Mouse (Mus musculus): ENCODE measurements around the gene Kcnt1. TPM values are rescaled to one million over a fixed set of nuclear protein-coding genes. Genes with fewer than 3 reads are reported as not detected.

Gene Kcnt1
- total and polyA plus RNA-seq, 2 experiments from 2014 or later = 0.27 to 1.0 TPM

DNA sequence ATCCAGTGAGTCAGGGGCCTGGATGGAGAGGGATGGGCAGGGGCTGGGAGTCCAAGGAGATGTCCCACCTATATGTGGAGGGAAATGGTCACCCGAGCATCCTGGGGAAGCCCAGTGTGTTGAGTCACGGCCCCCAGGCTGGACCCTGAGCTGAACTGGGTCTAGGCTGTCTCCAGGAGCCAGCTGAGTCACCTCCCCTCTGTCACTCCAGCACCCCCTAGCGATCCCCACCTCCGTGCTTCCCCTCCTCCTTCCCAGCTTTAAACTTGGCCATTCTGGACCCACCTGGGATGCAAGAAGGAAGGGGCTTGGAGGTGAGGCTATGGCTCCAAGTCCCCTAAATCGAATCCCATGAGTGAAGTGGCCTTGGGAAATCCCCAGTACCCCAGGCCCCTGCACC lies 24.6 kb downstream of the Kcnt1 start:
- DNase-seq (ENCODE audit: low spot score) (no peak), ATAC-seq (ENCODE audit: insufficient read depth, low read depth) (no peak)
- Histone ChIP-seq H3K4me1 (ENCODE audit: control insufficient read depth, insufficient read depth) (no peaks in the 10 kb centered on the region), H3K9ac (replicated peaks; ENCODE audit: low read depth, low read length) (no peak overlapping the region), H3K36me3 (replicated peaks; ENCODE audit: control insufficient read depth, insufficient read depth, low read length) (no peaks in the 10 kb centered on the region), H3K4me2 (ENCODE audit: low read depth, low read length) (no peak overlapping the region), H3K9me3 (replicated peaks; ENCODE audit: control insufficient read depth, low read length) (no peaks in the 10 kb centered on the region), H3K27me3 (ENCODE audit: control insufficient read depth, insufficient read depth, low read length) (no peaks in the 10 kb centered on the region), H3K27ac (ENCODE audit: low read depth) (no peak overlapping the region), H3K4me3 (ENCODE audit: low read depth, low read length) (no peak overlapping the region)
- 65% methylated on average over 5 of the region's 5 CpGs for WGBS
- TF ChIP-seq EP300 (IDR thresholded peaks at IDR 0.05; ENCODE audit: low read depth) (no peak), CTCF (IDR thresholded peaks at IDR 0.05; ENCODE audit: low read depth) (no peak; the same call in 1 of the 2 replicates)

DNA sequence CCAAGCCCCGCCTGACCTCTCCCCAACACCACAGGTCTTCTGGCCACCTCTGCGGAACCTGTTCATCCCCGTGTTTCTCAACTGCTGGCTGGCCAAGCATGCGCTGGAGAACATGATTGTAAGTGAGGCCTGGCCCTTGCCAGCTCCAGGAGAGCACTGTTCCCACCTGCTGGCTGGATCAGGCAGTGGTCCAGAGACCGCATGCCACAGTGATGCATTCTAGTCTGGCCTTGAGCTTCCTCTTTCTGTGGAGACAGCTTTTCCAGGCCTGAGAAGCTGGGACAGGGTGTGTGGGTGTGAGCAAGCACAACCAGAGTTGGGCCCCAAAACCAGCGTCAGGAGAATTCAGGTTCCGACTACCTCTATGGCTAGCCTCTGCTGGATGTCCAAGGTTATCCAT lies 28.9 kb downstream of the Kcnt1 start:
- Histone ChIP-seq H3K9me3 (replicated peaks; ENCODE audit: control insufficient read depth, low read length) (no peaks in the 10 kb centered on the region), H3K9ac (replicated peaks; ENCODE audit: low read depth, low read length) (no peak overlapping the region), H3K4me2 (ENCODE audit: low read depth, low read length) (no peak overlapping the region), H3K36me3 (replicated peaks; ENCODE audit: control insufficient read depth, insufficient read depth, low read length) (no peaks in the 10 kb centered on the region), H3K27ac (ENCODE audit: low read depth) (no peak overlapping the region), H3K4me1 (ENCODE audit: control insufficient read depth, insufficient read depth) (no peaks in the 10 kb centered on the region), H3K27me3 (ENCODE audit: control insufficient read depth, insufficient read depth, low read length) (no peaks in the 10 kb centered on the region), H3K4me3 (ENCODE audit: low read depth, low read length) (no peak overlapping the region)
- DNase-seq (ENCODE audit: low spot score) (no peak), ATAC-seq (ENCODE audit: insufficient read depth, low read depth) (no peak)
- TF ChIP-seq CTCF (IDR thresholded peaks at IDR 0.05; ENCODE audit: low read depth) (no peak), EP300 (IDR thresholded peaks at IDR 0.05; ENCODE audit: low read depth) (no peak)
- WGBS = 71% methylated on average over 7 of the region's 7 CpGs

DNA sequence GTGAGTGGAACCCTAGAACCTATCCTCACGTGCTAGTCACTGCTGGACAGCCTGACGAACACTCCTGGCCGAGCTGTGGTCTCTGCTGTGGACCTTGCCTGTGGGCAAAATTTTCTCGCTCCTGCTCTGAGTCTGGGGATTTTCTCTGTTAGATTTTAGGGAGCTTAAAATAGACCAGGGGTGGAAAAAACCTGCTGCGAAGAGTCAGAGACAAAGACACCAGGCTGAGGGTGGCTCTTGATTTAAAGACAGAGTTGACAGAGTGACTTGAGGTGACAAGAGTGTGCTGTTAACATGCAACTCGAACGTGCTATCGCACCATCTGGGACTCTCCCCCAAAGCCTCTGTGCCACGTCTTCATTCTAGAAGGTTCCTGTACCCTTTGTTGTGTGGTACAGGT lies 35.4 kb downstream of the Kcnt1 start:
- no peak for ATAC-seq (ENCODE audit: insufficient read depth, low read depth)
- WGBS = 40% methylated on average over 9 of the region's 9 CpGs
- no peaks in the 10 kb centered on the region for H3K4me1 ChIP-seq (ENCODE audit: control insufficient read depth, insufficient read depth)
- no peak overlapping the region for H3K4me2 ChIP-seq (ENCODE audit: low read depth, low read length)
- no peak overlapping the region for H3K9ac ChIP-seq (replicated peaks; ENCODE audit: low read depth, low read length)
- DNase-seq (ENCODE audit: low spot score) = no peak
- H3K27me3 ChIP-seq (ENCODE audit: control insufficient read depth, insufficient read depth, low read length) = no peaks in the 10 kb centered on the region
- TF ChIP-seq CTCF (IDR thresholded peaks at IDR 0.05; ENCODE audit: low read depth) (no peak), EP300 (IDR thresholded peaks at IDR 0.05; ENCODE audit: low read depth) (no peak)
- no peaks in the 10 kb centered on the region for H3K9me3 ChIP-seq (replicated peaks; ENCODE audit: control insufficient read depth, low read length)
- H3K4me3 ChIP-seq (ENCODE audit: low read depth, low read length) = no peak overlapping the region
- no peak overlapping the region for H3K27ac ChIP-seq (ENCODE audit: low read depth)
- H3K36me3 ChIP-seq (replicated peaks; ENCODE audit: control insufficient read depth, insufficient read depth, low read length) = no peaks in the 10 kb centered on the region

DNA sequence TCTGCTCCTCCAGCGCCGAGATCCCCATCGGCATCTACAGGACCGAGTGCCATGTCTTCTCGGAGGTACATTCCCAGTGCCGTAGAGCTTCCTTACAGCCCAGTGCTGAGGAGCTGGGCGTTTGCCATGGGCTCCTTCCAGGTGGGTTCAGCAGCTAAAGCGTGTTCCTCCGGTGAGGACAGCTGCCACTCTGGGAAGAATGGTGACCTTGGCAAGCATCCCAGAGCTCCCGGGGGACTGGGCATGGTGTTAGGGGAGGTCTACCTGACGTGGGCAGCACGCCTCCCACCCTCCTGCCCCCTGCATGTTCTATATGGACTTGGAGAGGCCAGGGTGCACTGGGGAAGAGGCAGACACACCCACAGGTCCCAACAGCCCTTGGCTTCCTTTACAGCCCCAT lies 46.3 kb downstream of the Kcnt1 start:
- no peak for DNase-seq (ENCODE audit: low spot score)
- no peaks in the 10 kb centered on the region for H3K27me3 ChIP-seq (ENCODE audit: control insufficient read depth, insufficient read depth, low read length)
- no peak overlapping the region for H3K4me3 ChIP-seq (ENCODE audit: low read depth, low read length)
- H3K9ac ChIP-seq (replicated peaks; ENCODE audit: low read depth, low read length) = no peak overlapping the region
- no peak for ATAC-seq (ENCODE audit: insufficient read depth, low read depth)
- no peak for TF ChIP-seq CTCF (IDR thresholded peaks at IDR 0.05; ENCODE audit: low read depth)
- TF ChIP-seq EP300 (IDR thresholded peaks at IDR 0.05; ENCODE audit: low read depth) = no peak
- no peak overlapping the region for H3K27ac ChIP-seq (ENCODE audit: low read depth)
- H3K4me2 ChIP-seq (ENCODE audit: low read depth, low read length) = no peak overlapping the region
- WGBS = 65% methylated on average over 12 of the region's 12 CpGs
- no peaks in the 10 kb centered on the region for H3K4me1 ChIP-seq (ENCODE audit: control insufficient read depth, insufficient read depth)
- H3K36me3 ChIP-seq (replicated peaks; ENCODE audit: control insufficient read depth, insufficient read depth, low read length) = no peaks in the 10 kb centered on the region
- H3K9me3 ChIP-seq (replicated peaks; ENCODE audit: control insufficient read depth, low read length) = no peaks in the 10 kb centered on the region

DNA sequence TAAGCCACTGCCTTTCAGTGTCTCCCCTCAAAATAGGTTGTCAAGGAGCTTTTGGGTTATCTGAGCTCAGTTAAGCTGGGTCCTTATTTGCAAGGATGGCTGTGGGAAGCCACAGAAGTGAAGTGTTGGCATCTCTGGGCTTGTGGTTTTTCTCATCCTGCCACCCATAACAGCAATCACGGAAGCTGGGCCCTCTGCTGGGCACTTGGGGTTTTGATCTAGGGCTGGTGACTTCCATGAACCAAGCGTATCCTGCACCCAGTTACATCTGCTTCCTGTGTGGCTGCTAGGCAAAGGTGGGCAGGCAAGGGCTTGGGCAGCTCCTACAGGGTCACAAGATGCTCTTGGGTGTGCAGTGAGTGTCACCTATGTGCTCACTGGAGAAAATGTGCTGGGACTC lies 49.7 kb downstream of the Kcnt1 start:
- Histone ChIP-seq H3K4me3 (ENCODE audit: low read depth, low read length) (no peak overlapping the region), H3K9ac (replicated peaks; ENCODE audit: low read depth, low read length) (no peak overlapping the region), H3K36me3 (replicated peaks; ENCODE audit: control insufficient read depth, insufficient read depth, low read length) (no peaks in the 10 kb centered on the region), H3K27ac (ENCODE audit: low read depth) (no peak overlapping the region), H3K4me1 (ENCODE audit: control insufficient read depth, insufficient read depth) (no peaks in the 10 kb centered on the region), H3K27me3 (ENCODE audit: control insufficient read depth, insufficient read depth, low read length) (no peaks in the 10 kb centered on the region), H3K9me3 (replicated peaks; ENCODE audit: control insufficient read depth, low read length) (no peaks in the 10 kb centered on the region), H3K4me2 (ENCODE audit: low read depth, low read length) (no peak overlapping the region)
- TF ChIP-seq CTCF (IDR thresholded peaks at IDR 0.05; ENCODE audit: low read depth) (peak; percentile 35), EP300 (IDR thresholded peaks at IDR 0.05; ENCODE audit: low read depth) (no peak)
- ATAC-seq (ENCODE audit: insufficient read depth, low read depth) = no peak
- WGBS = 45% methylated on average over 2 of the region's 2 CpGs
- no peak for DNase-seq (ENCODE audit: low spot score)

DNA sequence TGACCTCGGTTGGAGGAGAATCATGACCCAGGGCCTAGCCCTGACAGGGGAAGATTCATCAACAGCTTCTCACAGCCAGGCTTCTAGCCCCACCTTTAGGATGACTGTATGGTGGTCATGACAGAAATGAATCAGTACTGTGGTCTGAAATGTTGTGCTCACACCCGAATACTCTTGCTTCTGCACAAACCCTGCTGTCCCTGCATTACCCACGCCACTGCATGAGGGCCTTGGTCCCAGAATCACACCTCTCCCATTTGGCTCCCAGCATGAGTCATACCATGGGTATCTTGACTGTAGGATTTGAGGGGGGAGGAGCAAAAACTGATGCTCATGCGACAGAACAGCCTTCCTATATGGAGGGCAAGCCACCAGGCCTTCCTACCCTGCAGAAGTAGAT lies 50.7 kb downstream of the Kcnt1 start:
- TF ChIP-seq CTCF (IDR thresholded peaks at IDR 0.05; ENCODE audit: low read depth) (no peak), EP300 (IDR thresholded peaks at IDR 0.05; ENCODE audit: low read depth) (no peak)
- H3K27ac ChIP-seq (ENCODE audit: low read depth) = no peak overlapping the region
- DNase-seq (ENCODE audit: low spot score) (no peak), ATAC-seq (ENCODE audit: insufficient read depth, low read depth) (no peak)
- 57% methylated on average over 4 of the region's 4 CpGs for WGBS
- H3K36me3 ChIP-seq (replicated peaks; ENCODE audit: control insufficient read depth, insufficient read depth, low read length) = no peaks in the 10 kb centered on the region
- H3K4me2 ChIP-seq (ENCODE audit: low read depth, low read length) = no peak overlapping the region
- H3K9me3 ChIP-seq (replicated peaks; ENCODE audit: control insufficient read depth, low read length) = no peaks in the 10 kb centered on the region
- H3K9ac ChIP-seq (replicated peaks; ENCODE audit: low read depth, low read length) = no peak overlapping the region
- no peaks in the 10 kb centered on the region for H3K27me3 ChIP-seq (ENCODE audit: control insufficient read depth, insufficient read depth, low read length)
- no peak overlapping the region for H3K4me3 ChIP-seq (ENCODE audit: low read depth, low read length)
- no peaks in the 10 kb centered on the region for H3K4me1 ChIP-seq (ENCODE audit: control insufficient read depth, insufficient read depth)

Measured in heart, postnatal 0 days (tissue).